Mouse (Mus musculus) spleen, embryonic (tissue): Measurements from ENCODE around the gene Icam1.

Experiments used
- CTCF ChIA-PET: fragments of 350-600 bp; sonication (Branson Sonifier 250); formaldehyde crosslinking; loops from one replicate; lab custom pipeline; 2022; lab: Charles Lee

Gene Icam1

GRCm38 (mm10) chr9:21021363-21021762 is 5.6 kb downstream of the Icam1 start:
- CTCF ChIA-PET, result no interaction called here

DNA sequence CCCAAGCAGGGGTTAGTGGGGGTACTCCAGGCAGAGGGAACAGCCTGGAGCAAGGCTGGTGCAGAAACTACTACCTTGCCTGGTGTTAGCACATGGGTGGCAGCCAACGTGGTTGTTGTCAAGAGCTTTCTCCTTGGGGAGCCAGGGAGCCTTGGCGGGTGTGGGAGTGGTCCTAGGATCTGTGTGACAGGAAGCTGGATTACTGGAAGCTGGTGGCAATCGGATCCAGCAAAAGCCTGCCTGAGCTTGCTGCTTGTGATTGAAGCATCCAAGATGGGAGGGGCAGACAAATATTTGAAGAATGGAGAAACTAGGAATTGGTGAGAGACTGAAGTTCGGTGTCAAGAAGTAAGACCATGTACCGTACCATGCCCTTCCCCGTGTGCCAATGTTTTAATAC is 6.5 kb downstream of the Icam1 start:
- CTCF ChIA-PET, result no interaction called here

- CTCF ChIA-PET, result no interaction called here
Measured at GRCm38 (mm10) chr9:21022726-21023125, 6.9 kb downstream of the Icam1 start.

DNA sequence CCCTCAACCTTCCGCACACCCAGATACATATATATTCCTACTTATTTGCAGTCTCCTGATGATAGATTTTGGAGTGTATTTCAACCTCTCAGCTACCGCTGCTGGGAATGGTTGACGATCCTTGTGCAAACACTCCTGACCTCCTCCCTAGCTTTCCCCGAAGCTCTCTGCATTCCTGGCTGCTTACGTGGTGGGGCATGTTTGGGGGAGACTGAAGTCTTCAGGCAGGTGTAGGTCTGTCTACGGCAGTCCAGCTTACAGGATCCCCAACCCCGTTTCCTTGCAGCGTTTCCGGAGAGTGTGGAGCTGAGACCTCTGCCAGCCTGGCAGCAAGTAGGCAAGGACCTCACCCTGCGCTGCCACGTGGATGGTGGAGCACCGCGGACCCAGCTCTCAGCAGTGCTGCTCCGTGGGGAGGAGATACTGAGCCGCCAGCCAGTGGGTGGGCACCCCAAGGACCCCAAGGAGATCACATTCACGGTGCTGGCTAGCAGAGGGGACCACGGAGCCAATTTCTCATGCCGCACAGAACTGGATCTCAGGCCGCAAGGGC is 9.5 kb downstream of the Icam1 start:
- CTCF ChIA-PET, result no interaction called here

- CTCF ChIA-PET, result interaction anchor here (0.6 kb wide), 1 partner anchor 47 kb away, joined by 3 read pairs; no protein-coding TSS in a partner anchor
Measured at GRCm38 (mm10) chr9:21026849-21027248, 11.1 kb downstream of the Icam1 start.

DNA sequence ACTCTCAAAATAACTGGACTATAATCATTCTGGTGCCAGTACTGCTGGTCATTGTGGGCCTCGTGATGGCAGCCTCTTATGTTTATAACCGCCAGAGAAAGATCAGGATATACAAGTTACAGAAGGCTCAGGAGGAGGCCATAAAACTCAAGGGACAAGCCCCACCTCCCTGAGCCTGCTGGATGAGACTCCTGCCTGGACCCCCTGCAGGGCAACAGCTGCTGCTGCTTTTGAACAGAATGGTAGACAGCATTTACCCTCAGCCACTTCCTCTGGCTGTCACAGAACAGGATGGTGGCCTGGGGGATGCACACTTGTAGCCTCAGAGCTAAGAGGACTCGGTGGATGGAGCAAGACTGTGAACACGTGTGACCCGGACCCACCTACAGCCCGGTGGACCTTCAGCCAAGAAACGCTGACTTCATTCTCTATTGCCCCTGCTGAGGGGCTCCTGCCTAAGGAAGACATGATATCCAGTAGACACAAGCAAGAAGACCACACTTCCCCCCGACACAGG is 12.0 kb downstream of the Icam1 start:
- CTCF ChIA-PET, result no interaction called here

GRCm38 (mm10) chr9:21028560-21029110 is 12.8 kb downstream of the Icam1 start:
- CTCF ChIA-PET, result no interaction called here

- CTCF ChIA-PET, result interaction anchor here (0.6 to 0.7 kb wide), 2 partner anchors 12 to 106 kb away, joined by 3 to 4 read pairs; no protein-coding TSS in a partner anchor
Measured at GRCm38 (mm10) chr9:21029291-21030054, 13.7 kb downstream of the Icam1 start, which contains the start of gene Icam4. Icam4 (plus strand) TSS chr9:21029373.

- CTCF ChIA-PET, result interaction anchor here (0.5 to 0.6 kb wide), 3 partner anchors 42 to 110 kb away, joined by 3 to 14 read pairs (median 8); no protein-coding TSS in a partner anchor
Measured at GRCm38 (mm10) chr9:21030055-21030600, 14.3 kb downstream of the Icam1 start.

GRCm38 (mm10) chr9:21030781-21031250 is 15.0 kb downstream of the Icam1 start:
- CTCF ChIA-PET, result interaction anchor here (0.5 to 0.6 kb wide), 4 partner anchors 42 to 110 kb away, joined by 3 to 14 read pairs (median 6); no protein-coding TSS in a partner anchor

DNA sequence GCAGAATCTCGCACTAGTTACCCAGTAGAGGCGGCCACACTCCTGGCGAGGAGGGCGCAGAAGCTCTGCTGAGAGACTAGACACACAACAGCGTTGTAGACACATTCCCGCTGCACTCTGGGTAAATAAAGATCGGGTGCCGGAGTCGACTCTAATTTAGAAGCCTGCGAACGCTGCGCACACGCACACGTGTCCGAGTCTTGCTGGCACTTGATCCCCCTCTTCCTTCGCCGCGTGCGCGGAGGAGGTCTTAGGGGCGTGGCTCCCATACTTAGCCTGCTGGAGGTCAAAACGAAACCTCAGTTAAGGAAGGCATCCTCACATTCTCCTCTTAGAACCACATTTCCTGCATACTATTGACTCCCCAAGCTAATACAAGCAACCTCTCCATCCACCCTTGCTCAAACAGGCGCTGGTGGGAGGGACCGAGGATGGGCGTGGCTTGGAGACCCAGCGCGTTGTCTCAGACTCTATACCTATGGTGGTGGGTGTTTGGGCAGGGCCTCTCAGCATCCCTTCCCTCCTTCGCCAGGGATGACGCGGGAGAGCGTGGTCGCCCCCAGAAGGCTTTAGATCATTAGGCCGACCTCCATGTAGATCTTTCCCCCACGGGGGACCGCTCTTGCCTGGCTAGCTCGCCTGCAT is 15.6 kb downstream of the Icam1 start:
- CTCF ChIA-PET, result interaction anchor here (0.5 kb wide), 2 partner anchors 103 to 104 kb away, joined by 3 read pairs; no protein-coding TSS in a partner anchor

- CTCF ChIA-PET, result interaction anchor here (0.5 kb wide), 1 partner anchor 103 kb away, joined by 3 read pairs; no protein-coding TSS in a partner anchor
Measured at GRCm38 (mm10) chr9:21031896-21032351, 16.1 kb downstream of the Icam1 start, which contains the start of gene Icam5. Icam5 (plus strand) TSS chr9:21032073.

GRCm38 (mm10) chr9:21032491-21032890 is 16.7 kb downstream of the Icam1 start:
- CTCF ChIA-PET, result interaction anchor here (0.7 kb wide), 1 partner anchor 187 kb away, joined by 6 read pairs; no protein-coding TSS in a partner anchor

- CTCF ChIA-PET, result interaction anchor here (0.6 to 0.7 kb wide), 3 partner anchors 118 to 190 kb away, joined by 3 to 9 read pairs (median 6); no protein-coding TSS in a partner anchor
Measured at GRCm38 (mm10) chr9:21033136-21033535, 17.4 kb downstream of the Icam1 start.

- CTCF ChIA-PET, result no interaction called here
Measured at GRCm38 (mm10) chr9:21034481-21035085, 18.8 kb downstream of the Icam1 start.

- CTCF ChIA-PET, result interaction anchor here (0.5 kb wide), 1 partner anchor 66 kb away, joined by 3 read pairs; no protein-coding TSS in a partner anchor
Measured at GRCm38 (mm10) chr9:21035586-21035985, 19.8 kb downstream of the Icam1 start.

- CTCF ChIA-PET, result no interaction called here
Measured at GRCm38 (mm10) chr9:21036161-21036560, 20.4 kb downstream of the Icam1 start.

DNA sequence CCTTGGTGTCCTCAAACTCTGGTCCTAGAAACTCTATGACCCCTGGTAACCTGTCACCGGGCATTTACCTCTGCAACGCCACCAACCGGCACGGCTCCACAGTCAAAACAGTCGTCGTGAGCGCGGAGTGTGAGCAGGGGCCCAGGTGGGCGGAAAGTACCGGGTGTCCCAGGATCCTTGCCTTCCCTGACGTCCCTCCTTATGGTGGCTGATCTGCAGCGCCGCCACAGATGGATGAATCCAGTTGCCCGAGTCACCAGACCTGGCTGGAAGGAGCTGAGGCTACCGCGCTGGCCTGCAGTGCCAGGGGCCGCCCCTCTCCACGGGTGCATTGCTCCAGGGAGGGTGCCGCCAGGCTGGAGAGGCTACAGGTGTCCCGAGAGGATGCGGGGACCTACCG is 20.9 kb downstream of the Icam1 start:
- CTCF ChIA-PET, result no interaction called here

GRCm38 (mm10) chr9:21037481-21037891 is 21.7 kb downstream of the Icam1 start:
- CTCF ChIA-PET, result interaction anchor here (0.6 kb wide), 1 partner anchor 387 kb away, joined by 3 read pairs; the partner anchor contains the start of gene Dnm2

GRCm38 (mm10) chr9:21039779-21040178 is 24.0 kb downstream of the Icam1 start:
- CTCF ChIA-PET, result no interaction called here
